Mouse (Mus musculus): ENCODE measurements at regions not wholly inside any gene's neighbourhood (a gene's known extent, or its start where the extent isn't known, plus 50 kb on each side); places are given as distances from the start of the nearest gene placed in this dataset.

GRCm38 (mm10) chr12:118637214-118637613, 208.9 kb upstream of the Sp8 start:
- no peak overlapping the region for H3K4me3 ChIP-seq (ENCODE audit: insufficient read depth, poor library complexity, severe bottlenecking)
- TF ChIP-seq MYOD1 (IDR thresholded peaks at IDR 0.05; ENCODE audit: control insufficient read depth, insufficient read length, low read depth): no peak
- TF ChIP-seq CEBPB (IDR thresholded peaks at IDR 0.05; ENCODE audit: low read depth): no peak
- no peak for TF ChIP-seq FOSL1 (IDR thresholded peaks at IDR 0.05; ENCODE audit: insufficient read depth, low read length, poor library complexity, severe bottlenecking)
- no peak overlapping the region for H3ac ChIP-seq (ENCODE audit: control insufficient read depth, insufficient read length, low read depth)
- H3K79me2 ChIP-seq (ENCODE audit: control insufficient read depth, insufficient read depth): no peaks in the 10 kb centered on the region
- H3K79me3 ChIP-seq (ENCODE audit: low read depth): no peaks in the 10 kb centered on the region
- no peaks in the 10 kb centered on the region for H3K36me3 ChIP-seq (ENCODE audit: control insufficient read depth, insufficient read depth)
- no peaks in the 10 kb centered on the region for H3K27me3 ChIP-seq (ENCODE audit: control insufficient read depth, insufficient read depth, insufficient read length)

GRCm38 (mm10) chr12:118635456-118635855, 210.7 kb upstream of the Sp8 start:
- Histone ChIP-seq H3K79me3 (ENCODE audit: low read depth) (no peaks in the 10 kb centered on the region), H3K36me3 (ENCODE audit: control insufficient read depth, insufficient read depth) (no peaks in the 10 kb centered on the region), H3K4me3 (ENCODE audit: insufficient read depth, poor library complexity, severe bottlenecking) (no peak overlapping the region)

GRCm38 (mm10) chr12:118630373-118630772, 215.8 kb upstream of the Sp8 start:
- Histone ChIP-seq H3K79me3 (ENCODE audit: low read depth) (no peaks in the 10 kb centered on the region), H3K27me3 (ENCODE audit: control insufficient read depth, insufficient read depth, insufficient read length) (no peaks in the 10 kb centered on the region), H3ac (ENCODE audit: control insufficient read depth, insufficient read length, low read depth) (no peak overlapping the region), H3K36me3 (ENCODE audit: control insufficient read depth, insufficient read depth) (no peaks in the 10 kb centered on the region), H3K79me2 (ENCODE audit: control insufficient read depth, insufficient read depth) (no peaks in the 10 kb centered on the region), H3K4me3 (ENCODE audit: insufficient read depth, poor library complexity, severe bottlenecking) (no peak overlapping the region)
- TF ChIP-seq CTCF (IDR thresholded peaks at IDR 0.05; ENCODE audit: control insufficient read depth, insufficient read depth, insufficient read length) (no peak), USF1 (IDR thresholded peaks at IDR 0.05; ENCODE audit: low read depth) (peak; percentile 66)

More at GRCm38 (mm10) chr12:118635456-118635855, 210.7 kb upstream of the Sp8 start:
- Histone ChIP-seq H3K27me3 (ENCODE audit: control insufficient read depth, insufficient read depth, insufficient read length) (no peaks in the 10 kb centered on the region), H3ac (ENCODE audit: control insufficient read depth, insufficient read length, low read depth) (no peak overlapping the region), H3K79me2 (ENCODE audit: control insufficient read depth, insufficient read depth) (no peaks in the 10 kb centered on the region)
- TF ChIP-seq CEBPB (IDR thresholded peaks at IDR 0.05; ENCODE audit: low read depth) (peak; percentile 24), MYOD1 (IDR thresholded peaks at IDR 0.05; ENCODE audit: control insufficient read depth, insufficient read length, low read depth) (no peak)

GRCm38 (mm10) chr12:118621697-118622485, 224.2 kb upstream of the Sp8 start:
- no peaks in the 10 kb centered on the region for H3K79me3 ChIP-seq (ENCODE audit: low read depth)
- no peak overlapping the region for H3K4me3 ChIP-seq (ENCODE audit: insufficient read depth, poor library complexity, severe bottlenecking)
- H3ac ChIP-seq (ENCODE audit: control insufficient read depth, insufficient read length, low read depth): no peak overlapping the region
- TF ChIP-seq USF1 (IDR thresholded peaks at IDR 0.05; ENCODE audit: low read depth) (no peak), MYOG (IDR thresholded peaks at IDR 0.05; ENCODE audit: control insufficient read depth, extremely low read depth, insufficient read length) (no peak), FOSL1 (IDR thresholded peaks at IDR 0.05; ENCODE audit: insufficient read depth, low read length, poor library complexity, severe bottlenecking) (no peak), MAX (IDR thresholded peaks at IDR 0.05) (no peak), MYOD1 (IDR thresholded peaks at IDR 0.05; ENCODE audit: control insufficient read depth, insufficient read length, low read depth) (no peak), CTCF (IDR thresholded peaks at IDR 0.05; ENCODE audit: control insufficient read depth, insufficient read depth, insufficient read length) (no peak), CEBPB (IDR thresholded peaks at IDR 0.05; ENCODE audit: low read depth) (no peak)
- H3K36me3 ChIP-seq (ENCODE audit: control insufficient read depth, insufficient read depth): no peaks in the 10 kb centered on the region
- H3K79me2 ChIP-seq (ENCODE audit: control insufficient read depth, insufficient read depth): no peaks in the 10 kb centered on the region
- H3K27me3 ChIP-seq (ENCODE audit: control insufficient read depth, insufficient read depth, insufficient read length): no peaks in the 10 kb centered on the region

GRCm38 (mm10) chr12:118620847-118621636, 225.1 kb upstream of the Sp8 start:
- Histone ChIP-seq H3K4me3 (ENCODE audit: insufficient read depth, poor library complexity, severe bottlenecking) (no peak overlapping the region), H3ac (ENCODE audit: control insufficient read depth, insufficient read length, low read depth) (no peak overlapping the region)
- TF ChIP-seq MAX (IDR thresholded peaks at IDR 0.05): no peak
- TF ChIP-seq USF1 (IDR thresholded peaks at IDR 0.05; ENCODE audit: low read depth): no peak
- no peak for TF ChIP-seq CTCF (IDR thresholded peaks at IDR 0.05; ENCODE audit: control insufficient read depth, insufficient read depth, insufficient read length)
- TF ChIP-seq FOSL1 (IDR thresholded peaks at IDR 0.05; ENCODE audit: insufficient read depth, low read length, poor library complexity, severe bottlenecking): no peak
- no peak for TF ChIP-seq MYOD1 (IDR thresholded peaks at IDR 0.05; ENCODE audit: control insufficient read depth, insufficient read length, low read depth)
- TF ChIP-seq CEBPB (IDR thresholded peaks at IDR 0.05; ENCODE audit: low read depth): no peak
- no peak for TF ChIP-seq MYOG (IDR thresholded peaks at IDR 0.05; ENCODE audit: control insufficient read depth, extremely low read depth, insufficient read length)

GRCm38 (mm10) chr12:118597015-118597414, 249.1 kb upstream of the Sp8 start:
- Histone ChIP-seq H3K36me3 (ENCODE audit: control insufficient read depth, insufficient read depth) (no peaks in the 10 kb centered on the region), H3ac (ENCODE audit: control insufficient read depth, insufficient read length, low read depth) (no peak overlapping the region), H3K4me3 (ENCODE audit: insufficient read depth, poor library complexity, severe bottlenecking) (no peak overlapping the region), H3K79me2 (ENCODE audit: control insufficient read depth, insufficient read depth) (no peaks in the 10 kb centered on the region), H3K79me3 (ENCODE audit: low read depth) (no peaks in the 10 kb centered on the region), H3K27me3 (ENCODE audit: control insufficient read depth, insufficient read depth, insufficient read length) (no peaks in the 10 kb centered on the region)
- TF ChIP-seq FOSL1 (IDR thresholded peaks at IDR 0.05; ENCODE audit: insufficient read depth, low read length, poor library complexity, severe bottlenecking) (no peak), MYOG (IDR thresholded peaks at IDR 0.05; ENCODE audit: control insufficient read depth, extremely low read depth, insufficient read length) (no peak), CTCF (IDR thresholded peaks at IDR 0.05; ENCODE audit: control insufficient read depth, insufficient read depth, insufficient read length) (no peak), CEBPB (IDR thresholded peaks at IDR 0.05; ENCODE audit: low read depth) (no peak), MYOD1 (IDR thresholded peaks at IDR 0.05; ENCODE audit: control insufficient read depth, insufficient read length, low read depth) (no peak), MAX (IDR thresholded peaks at IDR 0.05) (no peak), USF1 (IDR thresholded peaks at IDR 0.05; ENCODE audit: low read depth) (no peak)

More at GRCm38 (mm10) chr12:118620847-118621636, 225.1 kb upstream of the Sp8 start:
- Histone ChIP-seq H3K27me3 (ENCODE audit: control insufficient read depth, insufficient read depth, insufficient read length) (no peaks in the 10 kb centered on the region), H3K79me2 (ENCODE audit: control insufficient read depth, insufficient read depth) (no peaks in the 10 kb centered on the region), H3K79me3 (ENCODE audit: low read depth) (no peaks in the 10 kb centered on the region), H3K36me3 (ENCODE audit: control insufficient read depth, insufficient read depth) (no peaks in the 10 kb centered on the region)
